Mouse (Mus musculus) c-Kit-positive CD71-negative TER-119-negative erythroid progenitor cells, embryonic 14.5 days (primary cell): ENCODE data around the gene Ptprd.

ENCODE experiments used
- DNase-seq: peaks from one replicate; pipeline ENCODE4 v3.0.0-alpha.2; 2013; ENCODE audit warnings: low read depth

Ptprd gene

GRCm38 (mm10) chr4:76621740-76622139 lies 1590.0 kb downstream of the Ptprd start:
- no peak for DNase-seq

DNA sequence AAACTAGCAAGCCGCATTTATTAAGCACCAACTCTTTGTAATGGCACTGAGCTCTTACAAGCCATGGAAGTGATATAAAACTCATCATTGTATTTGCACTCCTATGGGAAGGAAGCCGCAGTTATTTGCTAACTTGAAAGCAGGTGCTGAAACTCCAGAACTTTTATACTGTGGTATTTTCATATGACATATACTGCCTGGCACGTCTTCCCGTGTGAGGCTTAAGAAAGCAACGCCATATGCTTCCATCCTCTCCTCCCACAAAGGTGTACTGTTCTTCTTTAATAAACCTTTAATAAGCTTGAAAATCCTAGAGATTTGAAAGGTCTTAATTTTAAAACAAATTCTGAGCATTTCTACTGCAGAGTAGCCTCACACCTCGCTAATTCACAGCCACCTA lies 1595.1 kb downstream of the Ptprd start:
- no peak for DNase-seq

DNA sequence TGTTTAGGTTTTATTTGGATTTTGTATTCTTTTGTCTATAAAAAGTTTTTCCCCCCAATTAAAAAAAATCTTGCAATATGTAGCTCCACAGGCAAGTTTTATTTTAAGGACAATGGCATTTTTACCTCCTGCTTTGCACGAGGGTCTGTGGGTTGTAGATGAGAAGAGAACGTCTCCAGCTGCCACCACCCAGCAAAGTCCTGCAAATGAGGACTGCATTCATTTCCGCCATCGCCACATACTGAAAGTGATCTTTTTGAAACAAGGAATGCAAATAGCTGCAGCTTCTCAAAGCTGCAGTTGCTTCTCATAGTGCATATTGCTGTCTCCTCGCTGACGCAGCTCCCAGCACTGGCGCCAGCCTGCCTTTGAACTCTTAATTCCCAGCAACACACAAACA lies 1603.5 kb downstream of the Ptprd start:
- no peak for DNase-seq

GRCm38 (mm10) chr4:76606808-76607207 lies 1605.0 kb downstream of the Ptprd start:
- no peak for DNase-seq

- no peak for DNase-seq
These were observed 1621.0 kb downstream of the Ptprd start for GRCm38 (mm10) chr4:76590722-76591121.

DNA sequence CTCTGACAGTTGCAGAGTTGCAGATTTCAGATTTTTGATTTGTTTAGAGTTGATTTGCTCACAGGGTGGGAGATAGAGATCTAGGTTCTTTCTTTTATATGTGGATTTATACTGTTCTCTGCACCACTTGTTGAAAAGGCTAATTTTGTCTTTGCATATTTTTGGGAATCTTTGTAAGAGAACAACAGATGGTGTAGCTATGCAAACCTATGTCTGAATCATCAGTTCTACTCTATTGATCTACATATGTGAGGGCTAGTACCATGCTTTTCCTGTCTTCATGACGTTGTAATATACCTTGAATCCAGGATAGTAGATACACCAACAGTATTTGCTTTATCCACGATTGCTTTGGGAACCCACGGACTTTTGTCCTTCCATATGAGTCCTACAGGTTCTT lies 1628.7 kb downstream of the Ptprd start:
- DNase-seq: no peak

DNA sequence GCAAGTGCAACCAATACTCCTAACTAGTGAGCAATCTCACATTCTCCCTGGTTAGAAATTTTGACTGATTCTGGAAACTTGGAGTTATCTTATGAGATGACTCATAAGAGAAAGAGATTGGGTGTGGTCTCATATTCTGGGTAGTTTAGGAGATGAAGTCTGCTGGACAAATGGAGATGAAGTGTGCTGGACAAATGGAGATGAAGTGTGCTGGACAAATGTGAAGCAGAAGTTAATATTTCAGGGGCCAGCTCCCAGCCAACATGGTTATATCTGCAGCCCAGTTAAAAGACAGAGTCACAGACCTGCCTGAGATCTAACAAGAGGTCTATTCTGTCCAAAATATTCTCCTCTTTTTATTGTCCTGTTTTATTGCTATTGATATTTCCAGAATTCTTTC lies 1645.8 kb downstream of the Ptprd start:
- DNase-seq: no peak

DNA sequence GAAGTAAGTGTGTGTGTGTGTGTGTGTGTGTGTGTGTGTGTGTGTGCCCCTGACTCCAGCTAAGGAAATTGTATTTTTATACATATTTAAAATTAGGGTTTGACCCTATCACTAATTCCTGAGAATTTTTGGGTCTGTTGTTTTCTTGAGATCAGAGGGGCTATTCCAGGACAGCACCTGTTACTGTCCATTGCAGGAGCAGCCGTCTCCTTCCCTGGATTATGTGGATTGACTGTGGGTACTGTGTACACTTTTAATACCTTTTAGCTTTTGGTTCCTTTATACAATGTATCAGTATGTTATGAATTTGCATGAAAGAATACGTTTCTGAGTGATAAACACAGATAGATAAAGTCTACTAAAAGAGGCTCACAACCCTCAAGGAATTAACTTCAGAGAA lies 1670.0 kb downstream of the Ptprd start:
- DNase-seq: no peak

GRCm38 (mm10) chr4:76532926-76533325 lies 1678.8 kb downstream of the Ptprd start:
- no peak for DNase-seq

- no peak for DNase-seq
These were observed 1686.5 kb downstream of the Ptprd start for GRCm38 (mm10) chr4:76525281-76525680.

GRCm38 (mm10) chr4:76503279-76503601 lies 1708.5 kb downstream of the Ptprd start:
- DNase-seq: no peak

- DNase-seq: no peak
These were observed 1709.0 kb downstream of the Ptprd start for GRCm38 (mm10) chr4:76502575-76503278.

GRCm38 (mm10) chr4:76485848-76486247 lies 1725.9 kb downstream of the Ptprd start:
- DNase-seq: no peak

DNA sequence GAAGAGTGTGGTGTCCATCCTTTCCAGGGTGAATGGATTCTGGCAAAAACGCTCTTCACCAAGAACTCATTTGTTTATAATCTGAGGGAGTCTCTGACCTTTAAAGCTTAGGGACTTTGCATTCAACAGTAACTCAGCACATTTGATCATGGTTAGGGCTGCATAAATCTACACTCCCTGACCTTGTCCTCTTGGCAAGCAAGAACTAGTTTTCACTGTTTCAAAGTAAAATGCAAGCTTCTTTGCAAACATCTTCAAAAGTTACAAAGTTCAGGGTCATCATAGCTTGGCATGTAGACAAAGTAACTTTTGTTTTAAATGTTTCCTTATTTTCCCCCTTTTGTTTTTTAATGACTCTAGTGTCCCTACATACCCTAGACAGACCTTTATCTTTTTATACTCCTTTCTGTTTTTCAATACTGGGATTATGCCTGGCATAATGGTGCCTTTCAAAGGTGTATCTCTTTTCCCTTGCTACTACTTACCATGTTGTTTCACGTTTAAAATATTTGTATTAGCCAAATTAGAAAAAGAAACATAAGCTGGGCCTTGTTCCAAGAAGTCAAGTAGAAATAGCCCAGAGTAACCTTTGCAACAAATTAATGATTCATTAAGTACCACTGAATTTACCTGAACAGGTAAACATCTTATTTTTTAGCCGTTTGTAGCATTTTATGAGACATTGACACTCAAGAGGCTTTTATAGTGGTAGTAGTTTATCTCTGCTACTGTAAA lies 1743.2 kb downstream of the Ptprd start:
- DNase-seq: no peak

DNA sequence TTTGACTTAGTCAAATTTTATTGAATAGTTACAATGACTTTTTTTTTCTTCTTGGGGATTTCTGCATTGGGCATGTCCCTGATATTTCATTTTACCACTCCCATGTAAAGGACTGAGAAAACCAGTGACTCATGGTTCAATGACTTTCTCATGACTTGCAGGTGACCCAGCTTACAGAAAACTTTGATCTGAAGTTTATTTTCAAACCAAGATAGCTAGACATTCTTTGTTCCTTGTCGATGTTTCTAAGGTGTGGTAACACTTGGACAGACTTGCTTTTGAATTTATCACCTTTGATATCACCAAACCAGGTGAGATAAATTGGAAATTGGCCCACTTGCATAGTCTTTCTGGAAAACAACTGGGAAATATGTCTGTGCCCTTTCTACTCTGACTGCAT lies 1747.1 kb downstream of the Ptprd start:
- DNase-seq: no peak

GRCm38 (mm10) chr4:76461336-76461735 lies 1750.4 kb downstream of the Ptprd start:
- DNase-seq: no peak

- DNase-seq: no peak
These were observed 1751.2 kb downstream of the Ptprd start for GRCm38 (mm10) chr4:76460556-76460955.

DNA sequence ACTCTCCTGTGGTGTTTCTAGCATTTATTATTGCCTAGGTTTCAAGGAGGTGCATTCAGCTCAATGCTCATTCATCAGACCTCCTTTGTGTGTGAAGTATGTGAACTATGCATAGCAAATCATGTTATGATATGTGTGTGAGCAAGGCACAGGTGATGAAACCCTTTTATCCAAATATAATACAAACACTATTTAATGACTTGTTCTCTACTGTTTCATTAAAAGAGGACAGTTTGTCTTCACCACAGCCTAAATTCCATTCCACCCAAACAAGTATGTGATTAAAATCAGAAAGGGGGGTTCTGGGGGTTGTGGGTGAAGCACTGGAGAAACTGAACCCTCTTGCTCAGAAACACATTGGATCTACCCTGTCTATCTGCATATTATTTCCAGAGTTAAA lies 1752.1 kb downstream of the Ptprd start:
- no peak for DNase-seq

- DNase-seq: no peak
These were observed 1759.5 kb downstream of the Ptprd start for GRCm38 (mm10) chr4:76452286-76452685.

DNA sequence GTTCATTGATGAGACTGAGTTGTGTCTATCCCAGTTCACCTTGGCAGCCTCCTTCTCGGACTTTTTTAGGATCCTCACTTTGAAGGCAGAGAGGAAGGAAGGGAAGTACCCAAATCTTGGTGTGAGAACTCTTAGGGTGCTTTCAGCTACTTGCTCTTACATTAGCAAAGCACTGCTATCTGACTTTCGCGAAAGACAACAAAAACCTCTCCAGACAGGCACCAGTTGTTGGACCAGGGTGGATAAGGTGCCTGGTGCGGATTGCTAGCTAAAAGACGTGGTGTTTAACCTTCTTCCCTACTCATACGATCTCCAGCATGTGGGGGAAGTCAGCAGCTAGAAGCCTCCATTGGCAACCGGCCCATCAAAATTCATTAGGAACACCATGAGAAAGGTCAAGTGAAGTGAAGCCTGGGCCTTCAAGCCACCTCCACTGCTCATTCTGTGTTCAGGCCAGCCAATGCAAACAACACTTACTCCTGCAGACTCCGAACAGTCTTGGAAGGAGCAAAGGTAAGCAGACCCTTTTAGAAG lies 1760.7 kb downstream of the Ptprd start:
- DNase-seq: no peak

- DNase-seq: no peak
These were observed 1761.3 kb downstream of the Ptprd start for GRCm38 (mm10) chr4:76450351-76451018.

GRCm38 (mm10) chr4:76449466-76450350 lies 1762.1 kb downstream of the Ptprd start:
- no peak for DNase-seq
